Mouse (Mus musculus) cerebellum, adult 11 months (tissue): Measurements from ENCODE around the gene Pde4d.

ENCODE experiments used
- DNase-seq: peaks from one replicate; pipeline ENCODE4 v3.0.0; 2022

Gene Pde4d

GRCm38 (mm10) chr13:109864311-109864710 is 1414.6 kb downstream of the Pde4d start:
- no peak for DNase-seq

- DNase-seq, result no peak
These were observed 1430.6 kb downstream of the Pde4d start for GRCm38 (mm10) chr13:109880392-109880791.

- DNase-seq, result no peak
These were observed 1431.6 kb downstream of the Pde4d start for GRCm38 (mm10) chr13:109881161-109881857.

- no peak for DNase-seq
These were observed 1433.9 kb downstream of the Pde4d start for GRCm38 (mm10) chr13:109883636-109884035.

- DNase-seq, result no peak
These were observed 1435.1 kb downstream of the Pde4d start for GRCm38 (mm10) chr13:109884812-109885211.

GRCm38 (mm10) chr13:109888293-109888692 is 1438.5 kb downstream of the Pde4d start:
- DNase-seq, result no peak

- no peak for DNase-seq
These were observed 1441.6 kb downstream of the Pde4d start for GRCm38 (mm10) chr13:109891194-109891909.

- no peak for DNase-seq
These were observed 1442.1 kb downstream of the Pde4d start for GRCm38 (mm10) chr13:109891910-109892265.

GRCm38 (mm10) chr13:109899442-109900428 is 1450.0 kb downstream of the Pde4d start:
- peak; percentile 37 for DNase-seq

GRCm38 (mm10) chr13:109901811-109902210 is 1452.1 kb downstream of the Pde4d start:
- no peak for DNase-seq

- DNase-seq, result peak; percentile 45
These were observed 1452.7 kb downstream of the Pde4d start for GRCm38 (mm10) chr13:109902460-109902854.

GRCm38 (mm10) chr13:109902855-109903763 is 1453.4 kb downstream of the Pde4d start:
- peak; percentile 51 for DNase-seq

GRCm38 (mm10) chr13:109903764-109904510 is 1454.2 kb downstream of the Pde4d start:
- no peak for DNase-seq

- no peak for DNase-seq
These were observed 1456.7 kb downstream of the Pde4d start for GRCm38 (mm10) chr13:109906342-109906888.

GRCm38 (mm10) chr13:109907634-109908033 is 1457.9 kb downstream of the Pde4d start:
- DNase-seq, result peak; percentile 62

- DNase-seq, result no peak
These were observed 1458.6 kb downstream of the Pde4d start for GRCm38 (mm10) chr13:109908386-109908785.

GRCm38 (mm10) chr13:109909111-109909510 is 1459.4 kb downstream of the Pde4d start:
- DNase-seq, result no peak

GRCm38 (mm10) chr13:109910915-109911314 is 1461.2 kb downstream of the Pde4d start:
- DNase-seq, result no peak

- DNase-seq, result no peak
These were observed 1462.9 kb downstream of the Pde4d start for GRCm38 (mm10) chr13:109912635-109913034.

- no peak for DNase-seq
These were observed 1464.5 kb downstream of the Pde4d start for GRCm38 (mm10) chr13:109914246-109914645.

GRCm38 (mm10) chr13:109914846-109915245 is 1465.1 kb downstream of the Pde4d start:
- DNase-seq, result no peak
